Mouse (Mus musculus): ENCODE measurements around the gene Olfr26. TPM values are rescaled to one million over a fixed set of nuclear protein-coding genes. Genes with fewer than 3 reads are reported as not detected.
"Not testable (repeated sequence)": the region's sequence is repeated elsewhere in the genome, so short reads cannot be mapped to it uniquely, and the experiment has no call there.

The Olfr26 gene
- not detected for total RNA-seq (2021)

DNA sequence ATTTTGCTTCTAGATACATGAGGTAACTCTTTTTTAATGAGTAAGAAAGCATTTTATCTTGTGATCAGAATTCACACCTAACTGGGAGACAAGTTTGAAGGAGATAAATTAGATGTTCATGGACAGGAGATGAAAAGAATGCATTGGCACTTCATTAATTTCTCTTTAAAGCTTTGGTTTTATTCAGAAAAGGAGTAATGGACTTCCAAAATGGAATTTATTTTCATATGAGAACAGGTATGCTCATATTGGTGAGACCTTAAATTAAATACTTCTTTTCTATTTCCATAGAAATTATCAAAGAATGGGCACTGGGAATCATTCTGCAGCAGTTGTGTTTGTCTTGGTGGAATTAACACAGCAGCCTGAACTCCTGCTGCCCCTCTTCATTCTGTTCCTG lies at the start of gene Olfr26:
TSS of gene Olfr26 (plus strand) at position 301 of the 400 bp plus-strand sequence.
- intact Hi-C loops (cut with DNase I), result no loop called here
- no peak for DNase-seq (ENCODE audit: low spot score)

DNA sequence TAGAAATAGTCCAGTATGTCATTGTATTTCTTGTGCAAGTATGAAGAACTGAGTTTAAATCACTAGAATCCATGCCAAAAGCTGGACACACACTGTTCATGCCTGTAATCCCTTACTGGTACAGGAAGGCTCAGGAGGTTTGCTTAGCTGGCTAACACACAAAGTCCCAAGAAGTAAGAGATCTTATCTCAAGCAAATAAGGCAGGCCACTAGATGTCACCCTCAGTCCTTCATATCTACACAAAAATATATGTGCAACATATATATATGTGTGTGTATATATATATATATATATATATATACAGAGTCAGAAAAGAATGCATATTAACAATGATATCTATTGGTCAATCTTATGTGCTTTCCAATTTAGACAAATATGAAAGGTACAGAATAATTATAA lies 49.2 kb upstream of the Olfr26 start:
- intact Hi-C loops (cut with DNase I), result no loop called here
- DNase-seq (ENCODE audit: low spot score), result no peak

DNA sequence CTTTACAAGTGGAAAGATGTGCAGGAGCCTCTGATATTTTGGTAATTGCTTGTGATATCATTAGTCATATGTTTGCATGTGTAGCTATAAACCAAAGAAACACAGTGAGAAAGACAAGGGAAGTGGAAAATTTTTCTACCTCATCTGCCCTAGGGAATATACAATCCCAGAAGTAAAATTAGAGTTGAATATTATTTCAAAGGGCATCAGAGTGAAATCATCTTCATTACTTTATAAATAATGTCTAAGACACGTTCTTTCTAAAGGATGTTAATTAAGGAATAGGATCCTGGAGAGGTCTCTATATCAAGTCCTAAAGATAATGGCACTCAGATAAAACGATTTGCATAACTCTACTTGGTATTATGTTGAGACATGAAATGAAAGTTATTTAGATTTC lies 40.5 kb upstream of the Olfr26 start, which contains the start of gene Olfr922:
TSS of gene Olfr922 (plus strand) at position 301 of the 400 bp plus-strand sequence.
- no peak for DNase-seq (ENCODE audit: low spot score)
- intact Hi-C loops (cut with DNase I), result no loop called here

DNA sequence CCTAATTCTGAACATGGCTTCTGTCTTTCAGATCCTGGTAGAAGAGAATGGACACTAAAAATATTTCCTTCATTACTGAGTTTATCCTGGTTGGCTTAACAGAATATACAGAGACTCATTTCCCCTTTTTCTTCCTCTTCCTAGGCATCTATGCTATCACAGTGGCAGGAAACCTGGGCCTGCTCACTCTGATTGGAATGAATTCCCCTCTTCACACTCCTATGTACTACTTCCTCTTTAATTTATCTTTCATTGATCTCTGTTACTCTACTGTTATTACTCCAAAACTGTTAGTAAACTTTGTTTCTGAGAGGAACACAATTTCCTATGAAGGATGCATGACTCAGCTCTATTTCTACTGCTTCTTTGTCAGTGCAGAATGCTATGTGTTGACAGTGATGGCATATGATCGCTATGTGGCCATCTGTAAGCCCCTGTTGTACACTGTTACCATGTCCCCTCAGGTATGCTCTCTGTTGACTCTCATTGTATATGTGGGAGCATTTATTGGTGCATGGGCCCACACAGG lies 39.3 kb upstream of the Olfr26 start:
- DNase-seq (ENCODE audit: low spot score), result no peak
- intact Hi-C loops (cut with DNase I), result no loop called here

DNA sequence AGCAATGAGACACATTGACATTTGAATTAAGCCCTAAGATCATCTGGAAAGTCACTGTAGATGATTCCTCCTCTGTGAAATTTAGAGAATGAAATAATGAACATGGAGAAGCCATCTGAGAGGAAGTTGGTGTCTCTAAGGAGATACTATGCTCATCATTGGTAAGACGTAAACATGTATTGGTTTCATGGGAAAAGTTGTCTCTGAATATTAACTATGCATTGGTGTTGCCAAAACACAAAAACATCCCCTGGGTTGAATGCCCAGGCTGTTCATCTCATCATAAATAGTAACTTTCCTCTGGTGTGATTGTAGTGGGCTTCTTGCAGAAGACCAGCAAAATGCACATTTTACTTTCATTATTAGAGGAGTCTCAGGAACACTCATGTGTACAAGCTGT lies 28.6 kb upstream of the Olfr26 start, which contains the start of gene Olfr923:
TSS of gene Olfr923 (plus strand) at position 301 of the 400 bp plus-strand sequence.
- intact Hi-C loops (cut with DNase I), result no loop called here
- no peak for DNase-seq (ENCODE audit: low spot score)

DNA sequence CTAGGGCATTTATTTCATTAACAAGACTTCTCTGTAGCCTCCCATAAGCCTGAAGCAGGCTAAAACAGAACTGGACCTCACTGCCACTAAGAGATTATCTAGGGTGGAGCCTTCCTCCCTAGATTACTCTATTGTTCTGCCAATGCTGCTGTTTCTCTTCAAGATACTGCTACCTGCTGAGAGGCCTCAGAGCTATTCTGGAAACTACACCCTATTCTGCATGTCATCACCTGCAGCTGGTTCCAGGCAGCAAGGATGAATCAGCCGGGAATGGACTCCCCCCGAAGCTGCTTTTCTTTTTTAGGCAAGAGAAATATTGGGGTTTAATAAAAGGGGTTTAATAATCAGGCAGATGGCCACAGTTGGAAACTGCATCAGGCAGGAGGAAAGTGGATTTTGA lies 21.8 kb upstream of the Olfr26 start:
- no peak for DNase-seq (ENCODE audit: low spot score)
- intact Hi-C loops (cut with DNase I), result no loop called here

DNA sequence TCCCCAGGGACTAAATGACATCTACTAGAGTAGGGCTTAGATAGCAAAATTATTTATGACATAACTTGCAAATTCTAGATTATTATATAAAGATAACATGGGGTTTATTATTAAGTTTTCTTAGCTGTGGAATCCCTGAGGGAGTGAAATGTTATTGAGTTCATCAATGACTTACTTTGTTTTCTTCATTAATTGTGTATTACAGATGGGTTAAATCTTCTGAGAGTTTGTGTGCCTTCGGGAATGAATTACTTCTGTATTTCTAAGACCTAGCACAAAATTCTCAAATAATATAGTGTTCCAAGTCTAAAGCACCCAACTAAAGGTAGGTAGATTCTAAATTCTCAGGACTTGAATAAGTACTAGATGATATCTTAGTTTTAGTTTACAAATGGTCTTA lies 10.7 kb upstream of the Olfr26 start, which contains the start of gene Olfr924:
TSS of gene Olfr924 (plus strand) at position 301 of the 400 bp plus-strand sequence.
- intact Hi-C loops (cut with DNase I), result no loop called here
- no peak for DNase-seq (ENCODE audit: low spot score)

DNA sequence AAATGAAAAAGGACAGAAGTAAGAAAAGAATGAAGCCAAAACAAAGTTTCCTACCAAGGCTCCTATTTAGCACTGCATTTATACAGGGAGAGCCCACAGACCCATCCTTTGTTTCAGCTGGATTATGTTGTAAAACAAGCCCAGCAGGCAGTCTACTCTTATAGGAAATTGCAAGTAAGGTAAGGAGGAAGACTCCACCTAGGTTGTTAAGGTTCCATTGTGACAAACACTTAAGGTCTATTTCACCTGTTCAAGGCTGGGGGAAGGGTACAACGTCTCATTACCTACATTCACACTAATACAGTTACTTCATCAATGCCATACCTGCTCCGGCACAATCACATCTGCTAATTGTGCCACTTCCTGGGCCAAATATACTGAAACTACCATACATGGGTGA lies 20.0 kb downstream of the Olfr26 start:
- intact Hi-C loops (cut with DNase I); DNase-seq (ENCODE audit: low spot score): not testable (repeated sequence)

DNA sequence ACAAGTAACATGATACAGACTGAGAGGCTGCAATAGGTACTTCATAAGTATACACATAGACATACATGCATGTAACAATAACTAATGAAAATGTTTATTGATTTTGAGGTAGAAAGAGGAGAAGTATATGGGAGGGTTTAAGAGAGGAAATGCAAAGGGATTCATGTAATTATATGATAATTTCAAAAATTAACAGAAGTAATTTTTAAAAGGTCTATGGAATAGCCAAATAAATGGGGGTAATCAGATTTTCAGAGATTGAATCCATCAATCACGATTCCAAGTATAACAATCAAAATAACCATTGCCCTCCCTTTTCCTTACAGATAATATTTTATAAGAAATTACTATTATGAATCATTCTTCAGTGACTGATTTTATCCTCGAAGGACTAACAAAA lies 22.0 kb downstream of the Olfr26 start, which contains the start of gene Olfr926:
TSS of gene Olfr926 (plus strand) at position 301 of the 400 bp plus-strand sequence.
- intact Hi-C loops (cut with DNase I), result no loop called here
- no peak for DNase-seq (ENCODE audit: low spot score)

Other genes starting within 250 kb of the Olfr26 start
- gene Olfr914, start 250.0 kb upstream of the Olfr26 start, total RNA-seq (2021), result not detected
- not detected for gene Olfr916, start 195.2 kb upstream of the Olfr26 start, total RNA-seq (2021)
- gene Olfr917, start 189.2 kb upstream of the Olfr26 start, total RNA-seq (2021), result not detected
- not detected for gene Olfr918, start 180.5 kb upstream of the Olfr26 start, total RNA-seq (2021)
- gene Olfr919, start 151.4 kb upstream of the Olfr26 start, total RNA-seq (2021), result not detected
- 10 to 100 TPM; 28.7 to 33.5 TPM for gene Vwa5a, start 136.8 kb upstream of the Olfr26 start, total RNA-seq (2021)
- gene Olfr920, start 102.8 kb upstream of the Olfr26 start, total RNA-seq (2021), result under 1 TPM; 0.06 to 0.08 TPM
- gene Olfr921, start 82.0 kb upstream of the Olfr26 start, total RNA-seq (2021), result not detected
- gene Olfr922, start 40.4 kb upstream of the Olfr26 start, total RNA-seq (2021), result not detected
- not detected for gene Olfr923, start 28.5 kb upstream of the Olfr26 start, total RNA-seq (2021)
- not detected for gene Olfr924, start 10.6 kb upstream of the Olfr26 start, total RNA-seq (2021)
- gene Olfr926, start 22.1 kb downstream of the Olfr26 start, total RNA-seq (2021), result not detected
- gene Olfr930, start 74.7 kb downstream of the Olfr26 start, total RNA-seq (2021), result not detected
- gene Olfr933, start 117.3 kb downstream of the Olfr26 start, total RNA-seq (2021), result not detected
- not detected for gene Olfr934, start 133.3 kb downstream of the Olfr26 start, total RNA-seq (2021)
- not detected for gene Olfr935, start 144.6 kb downstream of the Olfr26 start, total RNA-seq (2021)
- gene Olfr146, start 168.3 kb downstream of the Olfr26 start, total RNA-seq (2021), result not detected
- gene Olfr937, start 209.9 kb downstream of the Olfr26 start, total RNA-seq (2021), result not detected
- not detected for gene Olfr938, start 223.8 kb downstream of the Olfr26 start, total RNA-seq (2021)

Data from heart, postnatal 25 days (tissue).